In genomic region chr10:49952434-49952833, GRCm38 (mm10) we compare ENCODE assay signal across 13 mouse cellular contexts.
"Had no signal": no experiment of that assay in that cellular context is flagged by ENCODE, and none has a peak within 500 bp of the region (broad histone marks: within the 10 kb centered on the region; RNA-seq: fewer than 3 reads in every experiment).

No protein-coding gene starts in this region.

- H3K4me1 ChIP-seq: kidney, embryonic 15.5 days; limb, embryonic 13.5 days; midbrain, embryonic 10.5 days had no signal

- H3K9me3 ChIP-seq: kidney, embryonic 15.5 days; limb, embryonic 13.5 days; midbrain, embryonic 10.5 days had no signal

- H3K4me3 ChIP-seq: kidney, embryonic 15.5 days; limb, embryonic 13.5 days; midbrain, embryonic 10.5 days had no signal

- H3K27ac ChIP-seq: kidney, embryonic 15.5 days; limb, embryonic 13.5 days; liver, embryonic 14.5 days; midbrain, embryonic 10.5 days; stomach, postnatal 0 days had no signal

- H3K36me3 ChIP-seq: kidney, embryonic 15.5 days; limb, embryonic 13.5 days; midbrain, embryonic 10.5 days had no signal

- H3K4me2 ChIP-seq: kidney, embryonic 15.5 days; limb, embryonic 13.5 days had no signal

- H3K9ac ChIP-seq: kidney, embryonic 15.5 days; limb, embryonic 13.5 days; liver, embryonic 14.5 days had no signal

- H3K27me3 ChIP-seq: kidney, embryonic 15.5 days; limb, embryonic 13.5 days had no signal

- ATAC-seq: lung, postnatal 0 days; midbrain, embryonic 16.5 days had no signal

- DNase-seq: kidney, adult 2 months; kidney, postnatal 14 days; left cerebral cortex, postnatal 4 days; lung, adult 2 months; lung, postnatal 36 days; thymus, postnatal 4 days had no signal
